Mouse (Mus musculus) myocyte (in vitro differentiated cells): ENCODE data around the gene Auts2. TPM values are rescaled to one million over a fixed set of nuclear protein-coding genes. Genes with fewer than 3 reads are reported as not detected.

Experiments
- H3K27me3 ChIP-seq: one replicate; pipeline ENCODE4 v1.6.1; 2011; ENCODE audit not compliant: control insufficient read depth, insufficient read depth, insufficient read length
- H3K36me3 ChIP-seq: one replicate; pipeline ENCODE4 v1.6.1; 2011; ENCODE audit not compliant: control insufficient read depth, insufficient read depth
- H3K4me2 ChIP-seq: one replicate; pipeline ENCODE4 v1.6.1; 2011; ENCODE audit warnings: low read depth, control low read depth
- H3K4me3 ChIP-seq: one replicate; pipeline ENCODE4 v1.5.1; 2011; ENCODE audit warnings: mild to moderate bottlenecking, control low read depth, moderate library complexity
- H3K79me2 ChIP-seq: one replicate; pipeline ENCODE4 v1.6.1; 2011; ENCODE audit not compliant: control insufficient read depth, insufficient read depth
- H3ac ChIP-seq: one replicate; pipeline ENCODE4 v1.6.1; 2011; ENCODE audit not compliant: control insufficient read depth, insufficient read length
- CEBPB ChIP-seq: IDR thresholded peaks from 2 replicates; pipeline ENCODE4 v1.6.1; 2011; ENCODE audit warnings: mild to moderate bottlenecking, moderate library complexity; ENCODE audit not compliant: poor library complexity, insufficient read depth, severe bottlenecking
- E2F4 ChIP-seq: IDR thresholded peaks from one replicate; pipeline ENCODE4 v1.6.1; 2011; ENCODE audit warnings: mild to moderate bottlenecking, control low read depth, moderate library complexity; ENCODE audit not compliant: insufficient read depth
- MAX ChIP-seq: IDR thresholded peaks from one replicate; pipeline ENCODE4 v1.6.1; 2011; ENCODE audit warnings: low read depth, mild to moderate bottlenecking, control low read depth
- MYOD1 ChIP-seq, 3 experiments: IDR thresholded peaks; one replicate each; pipeline ENCODE4 v1.6.1; 2011; ENCODE audit warnings: control low read depth in 2 of 3, low read depth in 2 of 3, mild to moderate bottlenecking in 2 of 3, moderate library complexity in 1 of 3; ENCODE audit not compliant: insufficient read length in 2 of 3, control insufficient read depth in 1 of 3
- MYOG ChIP-seq, 3 experiments: IDR thresholded peaks; one replicate each; pipeline ENCODE4 v1.6.1; 2011; ENCODE audit warnings: control low read depth in 2 of 3, low read depth in 2 of 3, mild to moderate bottlenecking in 2 of 3; ENCODE audit not compliant: insufficient read length in 2 of 3, control insufficient read depth in 1 of 3, insufficient read depth in 1 of 3
- POLR2A ChIP-seq: IDR thresholded peaks from one replicate; pipeline ENCODE4 v1.6.1; 2011; ENCODE audit warnings: low read depth, mild to moderate bottlenecking, control low read depth, moderate library complexity; ENCODE audit not compliant: insufficient read length
- POLR2AphosphoS2 ChIP-seq: IDR thresholded peaks from one replicate; pipeline ENCODE4 v1.6.1; 2011; ENCODE audit warnings: low read depth, control low read depth; ENCODE audit not compliant: insufficient read length
- REST ChIP-seq: IDR thresholded peaks from one replicate; pipeline ENCODE4 v1.6.1; 2011; ENCODE audit warnings: mild to moderate bottlenecking, control low read depth, moderate library complexity; ENCODE audit not compliant: insufficient read depth, insufficient read length
- SRF ChIP-seq: IDR thresholded peaks from one replicate; pipeline ENCODE4 v1.6.1; 2011; ENCODE audit warnings: low read depth; ENCODE audit not compliant: control insufficient read depth, insufficient read length
- TCF12 ChIP-seq: IDR thresholded peaks from one replicate; pipeline ENCODE4 v1.6.1; 2011; ENCODE audit warnings: mild to moderate bottlenecking, control low read depth; ENCODE audit not compliant: poor library complexity, insufficient read depth, severe bottlenecking
- TCF3 ChIP-seq: IDR thresholded peaks from one replicate; pipeline ENCODE4 v1.6.1; 2011; ENCODE audit warnings: low read depth, control low read depth; ENCODE audit not compliant: insufficient read length
- USF1 ChIP-seq: IDR thresholded peaks from one replicate; pipeline ENCODE4 v1.6.1; 2011; ENCODE audit warnings: low read depth, mild to moderate bottlenecking, control low read depth, moderate library complexity
- polyA plus RNA-seq: library from polyadenylated mRNA; unstranded; fragments of >200 nt; fragmentation: generic; extraction: Trizol; gene quantifications from one replicate; pipeline ENCODE4 v1.2.1, GENCODE M21; 2012; ENCODE audit warnings: missing spikeins

Gene Auts2
- polyA plus RNA-seq, 1 experiment = 8.0 TPM

DNA sequence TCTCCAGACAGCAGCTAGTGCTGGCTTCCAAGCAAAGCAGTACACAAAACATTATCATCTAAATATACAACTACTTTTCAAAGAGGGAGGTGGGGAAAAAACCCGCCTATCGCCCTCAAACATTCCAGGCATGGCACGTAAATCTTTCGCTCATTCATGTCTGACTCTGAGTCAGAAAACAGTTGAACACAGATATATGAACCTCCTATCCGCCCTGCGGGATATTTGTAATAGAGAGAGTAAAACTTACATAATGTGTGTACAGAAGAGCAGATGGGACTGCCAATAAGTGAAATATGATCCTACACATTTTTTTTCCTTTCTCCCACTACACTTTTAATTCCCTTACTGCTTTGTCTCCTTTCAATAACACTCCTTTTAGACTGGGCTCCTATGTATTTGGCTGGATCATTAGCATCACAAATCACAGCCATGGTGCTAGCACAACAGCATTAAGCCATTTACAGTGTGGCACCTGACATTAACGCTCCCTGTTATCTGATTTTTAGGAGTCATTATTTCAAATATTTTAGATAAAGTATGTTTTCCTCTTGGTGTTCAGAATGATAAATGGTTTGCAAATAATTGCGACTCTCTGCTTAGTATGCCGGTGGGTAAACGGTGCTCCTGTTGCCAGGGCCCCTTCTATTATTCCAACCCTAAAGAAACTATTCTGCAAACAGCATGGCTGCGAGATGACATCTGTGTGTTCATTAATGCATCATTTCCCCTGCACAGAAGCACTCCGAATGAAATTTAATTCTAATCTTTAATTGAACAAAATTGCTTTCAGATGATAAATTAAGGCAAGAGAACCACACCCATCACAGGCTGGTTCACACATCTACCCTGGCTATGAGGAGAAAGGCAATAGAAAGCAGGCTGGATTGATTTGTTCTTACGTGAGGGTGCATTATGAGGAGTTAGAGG, 252.3 kb downstream of the Auts2 start:
- Histone ChIP-seq H3K79me2 (no peaks in the 10 kb centered on the region), H3K4me2 (no peak overlapping the region), H3K36me3 (no peaks in the 10 kb centered on the region), H3ac (no peak overlapping the region), H3K4me3 (no peak overlapping the region), H3K27me3 (no peaks in the 10 kb centered on the region)
- TF ChIP-seq USF1 = no peak
- TF ChIP-seq POLR2A = no peak
- TF ChIP-seq MYOD1 (IDR thresholded peaks at IDR 0.05; ENCODE audit: control insufficient read depth in 1 of 3, insufficient read length in 2 of 3, low read depth in 2 of 3) = no peak
- TF ChIP-seq MYOG (IDR thresholded peaks at IDR 0.05; ENCODE audit: control insufficient read depth in 1 of 3, insufficient read depth in 1 of 3, insufficient read length in 2 of 3, low read depth in 2 of 3) = no peak
- no peak for TF ChIP-seq TCF12
- no peak for TF ChIP-seq TCF3
- TF ChIP-seq CEBPB = no peak
- TF ChIP-seq POLR2AphosphoS2 = no peak
- TF ChIP-seq SRF = no peak
- TF ChIP-seq E2F4 = no peak
- no peak for TF ChIP-seq MAX
- TF ChIP-seq REST = no peak

DNA sequence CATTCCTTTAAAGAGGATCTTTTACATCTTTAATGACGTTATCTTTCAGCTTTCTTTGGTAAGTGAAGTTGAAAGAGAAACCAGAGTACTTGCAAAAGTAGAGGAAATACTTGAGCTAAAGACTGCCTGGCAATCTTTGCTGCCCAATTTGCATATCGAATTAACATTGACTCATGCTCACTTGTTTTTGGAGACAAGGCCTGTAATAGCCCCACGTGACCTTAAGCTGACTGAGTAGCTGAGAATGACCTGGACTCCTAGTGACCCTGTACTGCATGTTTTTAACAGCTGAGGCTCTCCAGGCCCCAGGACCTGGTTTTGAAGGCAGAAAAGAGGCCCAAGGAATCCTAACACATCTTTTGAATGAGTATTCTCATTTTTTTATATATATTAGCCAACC, 259.4 kb downstream of the Auts2 start:
- no peaks in the 10 kb centered on the region for H3K79me2 ChIP-seq
- H3K4me2 ChIP-seq = no peak overlapping the region
- no peak overlapping the region for H3K4me3 ChIP-seq
- TF ChIP-seq POLR2A (no peak), POLR2AphosphoS2 (no peak), MYOD1 (IDR thresholded peaks at IDR 0.05; ENCODE audit: control insufficient read depth in 1 of 3, insufficient read length in 2 of 3, low read depth in 2 of 3) (no peak), TCF3 (no peak)
- H3K27me3 ChIP-seq = no peaks in the 10 kb centered on the region
- H3K36me3 ChIP-seq = no peaks in the 10 kb centered on the region
- no peak overlapping the region for H3ac ChIP-seq

DNA sequence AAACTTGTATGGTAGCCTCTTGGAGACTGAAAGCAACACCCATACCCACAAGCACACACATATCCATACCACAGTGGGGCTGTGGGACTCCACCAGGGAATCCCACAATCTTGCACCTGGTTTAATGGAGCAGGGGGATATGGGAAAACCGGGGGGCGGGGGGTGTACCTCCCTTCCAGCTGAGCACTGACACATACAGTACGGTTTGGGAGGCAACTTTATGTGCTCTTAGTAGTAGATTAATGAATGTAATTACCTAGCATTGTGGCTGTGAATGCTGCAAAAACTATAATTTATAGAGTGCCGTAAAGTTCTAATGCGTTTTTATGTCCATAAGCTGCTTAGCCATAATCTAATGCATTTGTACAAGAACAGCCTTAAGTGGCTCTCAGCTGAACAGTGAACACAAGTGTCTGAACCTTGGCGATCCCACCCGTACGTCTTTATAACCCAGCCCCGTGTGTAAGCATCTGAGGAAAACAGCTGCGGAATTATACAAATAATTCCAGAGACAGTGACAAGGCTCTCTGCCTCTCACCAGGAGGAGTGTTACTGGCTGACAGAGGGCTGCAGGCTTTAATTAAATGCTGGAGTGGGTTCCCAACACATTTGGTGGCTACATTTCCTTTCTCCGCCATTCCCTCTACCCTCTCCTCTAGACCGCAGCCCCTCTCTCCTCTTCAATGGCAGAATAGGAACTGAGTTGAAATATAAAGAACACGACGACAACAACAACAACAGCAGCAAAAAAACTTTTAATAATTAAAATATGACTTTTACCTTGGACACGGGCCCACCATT, 268.8 kb downstream of the Auts2 start:
- no peak overlapping the region for H3K4me2 ChIP-seq
- TF ChIP-seq TCF12 (no peak), TCF3 (no peak)
- H3ac ChIP-seq = no peak overlapping the region
- H3K79me2 ChIP-seq = no peaks in the 10 kb centered on the region
- no peaks in the 10 kb centered on the region for H3K27me3 ChIP-seq
- no peak overlapping the region for H3K4me3 ChIP-seq
- H3K36me3 ChIP-seq = no peaks in the 10 kb centered on the region

DNA sequence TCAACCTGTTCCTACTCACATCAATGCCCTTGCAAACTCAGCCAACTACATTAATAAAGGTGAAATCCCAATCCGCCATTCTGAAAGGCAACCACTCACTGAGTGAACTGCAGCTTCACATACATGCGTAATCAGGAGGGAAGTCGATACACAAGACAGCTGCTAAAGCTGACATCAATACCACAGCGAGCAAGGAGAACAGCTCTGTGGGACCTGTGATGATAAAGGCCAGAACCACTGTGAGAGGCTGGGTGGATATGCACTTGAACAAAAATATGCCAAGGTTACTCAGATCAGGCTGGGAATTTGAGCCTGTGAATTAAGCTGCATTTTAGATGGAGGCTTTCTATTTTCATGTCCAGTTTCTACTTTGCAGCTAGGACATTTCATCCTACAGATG, 271.0 kb downstream of the Auts2 start:
- Histone ChIP-seq H3K27me3 (no peaks in the 10 kb centered on the region), H3ac (no peak overlapping the region), H3K79me2 (no peaks in the 10 kb centered on the region), H3K4me3 (no peak overlapping the region), H3K4me2 (no peak overlapping the region), H3K36me3 (no peaks in the 10 kb centered on the region)
- TF ChIP-seq MYOG (IDR thresholded peaks at IDR 0.05; ENCODE audit: control insufficient read depth in 1 of 3, insufficient read depth in 1 of 3, insufficient read length in 2 of 3, low read depth in 2 of 3) (no peak), POLR2AphosphoS2 (no peak), USF1 (no peak), TCF3 (no peak), E2F4 (no peak), CEBPB (no peak)

DNA sequence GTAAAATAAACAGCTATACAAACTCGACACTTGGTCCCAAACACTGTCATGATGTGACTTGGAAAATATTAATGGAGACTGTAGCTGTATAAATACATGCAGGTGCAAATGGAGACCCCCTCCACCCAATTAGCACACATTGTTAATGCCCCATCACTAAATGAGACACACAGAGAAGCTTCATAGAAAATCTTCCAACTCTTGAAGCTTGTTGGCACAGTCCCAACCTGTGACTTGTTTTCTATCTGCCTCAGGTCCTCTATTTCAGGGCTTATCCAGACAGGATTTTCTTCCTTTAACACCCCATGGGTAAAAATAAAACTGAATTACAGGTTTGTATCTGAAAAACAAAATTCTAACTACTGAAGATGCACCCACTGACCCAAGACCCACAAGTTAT, 272.2 kb downstream of the Auts2 start:
- no peak for TF ChIP-seq MYOG (IDR thresholded peaks at IDR 0.05; ENCODE audit: control insufficient read depth in 1 of 3, insufficient read depth in 1 of 3, insufficient read length in 2 of 3, low read depth in 2 of 3)
- TF ChIP-seq TCF3 = no peak
- TF ChIP-seq USF1 = no peak
- no peak for TF ChIP-seq POLR2A
- no peak for TF ChIP-seq CEBPB
- no peak for TF ChIP-seq E2F4
- no peak for TF ChIP-seq MYOD1 (IDR thresholded peaks at IDR 0.05; ENCODE audit: control insufficient read depth in 1 of 3, insufficient read length in 2 of 3, low read depth in 2 of 3)
- TF ChIP-seq TCF12 = no peak
- no peak for TF ChIP-seq MAX
- no peak for TF ChIP-seq REST
- Histone ChIP-seq H3K4me3 (no peak overlapping the region), H3ac (no peak overlapping the region), H3K36me3 (no peaks in the 10 kb centered on the region), H3K27me3 (no peaks in the 10 kb centered on the region), H3K4me2 (no peak overlapping the region), H3K79me2 (no peaks in the 10 kb centered on the region)
